Mouse (Mus musculus): Measurements from ENCODE around the gene Cnksr3.

DNA sequence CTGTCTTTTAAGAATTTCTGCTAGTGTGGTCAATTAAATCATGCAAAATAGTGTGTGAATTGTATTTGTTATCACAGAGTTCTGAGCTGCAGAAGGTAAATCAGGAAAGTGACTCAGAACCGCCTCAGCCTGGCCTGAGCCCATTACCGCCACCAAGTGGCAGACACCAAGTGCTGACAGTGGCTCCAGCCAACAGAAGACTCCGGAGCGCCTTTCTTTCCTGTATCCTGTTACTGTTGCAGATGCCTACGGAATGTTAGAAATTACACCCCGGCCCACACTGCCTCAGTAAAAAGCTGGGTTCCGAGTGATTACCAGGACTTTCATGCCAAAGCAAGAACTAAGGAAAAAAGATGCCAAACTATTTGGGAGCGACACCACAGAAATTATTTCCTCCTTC is 135.8 kb downstream of the Cnksr3 start:
- no peak for TF ChIP-seq USF1 (IDR thresholded peaks at IDR 0.05; ENCODE audit: low read depth)
- no peak for TF ChIP-seq POLR2A (IDR thresholded peaks at IDR 0.05; ENCODE audit: insufficient read length, low read depth)
- no peak for TF ChIP-seq TCF12 (IDR thresholded peaks at IDR 0.05; ENCODE audit: insufficient read depth, poor library complexity, severe bottlenecking)
- no peak for TF ChIP-seq TCF3 (IDR thresholded peaks at IDR 0.05; ENCODE audit: insufficient read length, low read depth)
- TF ChIP-seq CEBPB (IDR thresholded peaks at IDR 0.05; ENCODE audit: insufficient read depth, poor library complexity, severe bottlenecking) = no peak
- no peak for TF ChIP-seq E2F4 (IDR thresholded peaks at IDR 0.05; ENCODE audit: insufficient read depth)

All from myocyte (in vitro differentiated cells).